Mouse (Mus musculus) G1E (cell line): ENCODE measurements at regions not wholly inside any gene's neighbourhood (a gene's known extent, or its start where the extent isn't known, plus 50 kb on each side); places are given as distances from the start of the nearest gene placed in this dataset.

Experiments used
- ATAC-seq: 2 replicates; pipeline ENCODE4 v1.8.0; 2016; ENCODE audit warnings: mild to moderate bottlenecking; ENCODE audit not compliant: insufficient number of reproducible peaks, poor library complexity, low FRiP score, severe bottlenecking; ENCODE audit errors: extremely low read depth
- DNase-seq: peaks from one replicate; pipeline ENCODE4 v3.0.0; 2012; ENCODE audit warnings: low spot score
- H3K27me3 ChIP-seq: 2 replicates; pipeline ENCODE4 v1.6.1; 2012; ENCODE audit warnings: mild to moderate bottlenecking, low read length, inconsistent platforms; ENCODE audit not compliant: insufficient read depth
- H3K36me3 ChIP-seq: replicated peaks from 2 replicates; pipeline ENCODE3; 2012; ENCODE audit warnings: mild to moderate bottlenecking, inconsistent platforms
- H3K4me1 ChIP-seq: 2 replicates; pipeline ENCODE4 v1.6.1; 2012; ENCODE audit warnings: low read depth, low read length, inconsistent platforms, mixed read lengths; ENCODE audit not compliant: insufficient read depth
- H3K4me3 ChIP-seq: 2 replicates; pipeline ENCODE4 v1.5.1; 2012; ENCODE audit warnings: low read depth, mild to moderate bottlenecking, inconsistent platforms, low read length, moderate library complexity, mixed read lengths
- H3K9me3 ChIP-seq: replicated peaks from 2 replicates; pipeline ENCODE4 v1.6.1; 2012; ENCODE audit warnings: inconsistent platforms
- CTCF ChIP-seq: IDR thresholded peaks from 2 replicates; pipeline ENCODE4 v1.5.1; 2012; ENCODE audit warnings: low read depth, low read length, inconsistent platforms, mixed read lengths
- GATA1 ChIP-seq: IDR thresholded peaks from 2 replicates; pipeline ENCODE4 v1.6.1; 2012; ENCODE audit warnings: borderline replicate concordance, low read length, inconsistent platforms, mixed read lengths
- GATA2 ChIP-seq: IDR thresholded peaks from 2 replicates; pipeline ENCODE4 v1.6.1; 2012; ENCODE audit warnings: low read depth, low read length, inconsistent platforms, borderline replicate concordance
- POLR2AphosphoS5 ChIP-seq: IDR thresholded peaks from 2 replicates; pipeline ENCODE4 v1.6.1; 2012; ENCODE audit warnings: low read depth, low read length, inconsistent platforms; ENCODE audit not compliant: insufficient replicate concordance
- TAL1 ChIP-seq: conservative IDR thresholded peaks from 2 replicates; pipeline ENCODE4 v1.6.1; 2012; ENCODE audit warnings: low read depth, low read length, inconsistent platforms, mixed read lengths

DNA sequence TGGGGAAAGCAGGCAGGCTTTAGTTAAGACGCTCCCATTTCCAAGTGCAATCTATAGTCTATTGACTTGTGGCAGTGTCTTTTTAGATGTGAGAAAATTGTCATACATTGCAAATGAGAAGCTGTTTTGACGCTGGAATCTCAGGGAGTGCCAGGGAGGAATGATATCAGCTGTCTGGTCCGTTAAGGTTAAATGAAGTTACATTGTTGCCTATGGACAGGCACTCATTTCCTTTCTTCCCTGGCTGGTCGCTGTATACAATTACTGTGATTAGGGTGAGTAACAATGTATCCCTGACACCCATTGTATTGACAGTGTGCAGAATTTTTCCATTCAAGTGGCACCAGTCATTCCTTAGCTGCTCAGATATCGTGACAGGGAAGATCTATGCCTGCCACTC, 168.3 kb downstream of the Gpat3 start:
- Histone ChIP-seq H3K27me3 (no peaks in the 10 kb centered on the region), H3K9me3 (peaks cover 19% of the 10 kb centered on the region), H3K4me3 (no peak overlapping the region), H3K36me3 (no peaks in the 10 kb centered on the region), H3K4me1 (no peaks in the 10 kb centered on the region)
- ATAC-seq (no peak), DNase-seq (no peak)
- TF ChIP-seq GATA2 (no peak), GATA1 (no peak), CTCF (no peak), TAL1 (no peak), POLR2AphosphoS5 (no peak)

DNA sequence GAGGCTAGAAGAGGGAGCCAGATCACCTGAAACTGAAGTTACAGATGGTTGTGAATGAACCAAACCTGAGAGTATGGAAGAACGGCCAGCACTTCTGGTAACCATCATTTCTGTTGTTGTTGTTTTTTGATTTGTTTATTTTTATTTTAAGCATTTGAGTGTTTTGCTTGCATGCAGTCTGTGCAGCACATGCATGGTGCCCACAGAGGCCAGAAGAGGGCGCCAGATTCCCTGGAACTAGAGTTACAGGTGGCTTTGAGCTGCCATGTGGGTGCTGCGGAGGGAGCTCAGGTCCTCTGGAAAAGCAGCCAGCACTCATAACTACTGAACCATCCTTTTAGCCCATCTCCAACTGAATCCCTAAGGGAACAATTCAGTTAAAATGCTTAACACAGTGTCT, 159.7 kb downstream of the Gpat3 start:
- H3K27me3 ChIP-seq, result no peaks in the 10 kb centered on the region
- H3K36me3 ChIP-seq, result no peaks in the 10 kb centered on the region
- no peak overlapping the region for H3K4me3 ChIP-seq
- TF ChIP-seq TAL1, result no peak
- no peak for TF ChIP-seq GATA1
- TF ChIP-seq POLR2AphosphoS5, result no peak
- no peak for TF ChIP-seq GATA2
- TF ChIP-seq CTCF, result no peak
- DNase-seq (no peak), ATAC-seq (no peak)
- H3K9me3 ChIP-seq, result peaks cover 42% of the 10 kb centered on the region
- H3K4me1 ChIP-seq, result no peaks in the 10 kb centered on the region

DNA sequence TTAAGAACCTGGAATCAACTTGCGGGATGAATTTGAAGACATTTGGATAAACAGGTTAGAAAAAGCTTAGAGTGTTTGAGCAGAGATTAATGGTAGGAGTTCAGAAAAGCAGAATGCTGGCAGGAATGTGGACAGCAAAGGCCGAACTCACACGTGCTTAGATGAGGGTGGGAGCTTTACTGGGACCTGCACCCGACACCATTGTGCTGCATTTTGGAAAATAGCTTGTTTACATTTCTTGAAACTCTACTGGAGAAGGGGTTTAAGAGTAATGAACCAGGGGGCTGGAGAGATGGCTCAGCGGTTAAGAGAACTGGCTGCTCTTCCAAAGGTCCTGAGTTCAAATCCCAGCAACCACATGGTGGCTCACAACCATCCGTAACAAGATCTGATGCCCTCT, 154.9 kb downstream of the Gpat3 start:
- Histone ChIP-seq H3K4me3 (no peak overlapping the region), H3K27me3 (no peaks in the 10 kb centered on the region), H3K4me1 (no peaks in the 10 kb centered on the region), H3K36me3 (no peaks in the 10 kb centered on the region), H3K9me3 (peaks cover 48% of the 10 kb centered on the region)
- no peak for TF ChIP-seq GATA2
- TF ChIP-seq POLR2AphosphoS5, result no peak
- TF ChIP-seq TAL1, result no peak
- TF ChIP-seq CTCF, result no peak
- no peak for DNase-seq
- no peak for ATAC-seq

DNA sequence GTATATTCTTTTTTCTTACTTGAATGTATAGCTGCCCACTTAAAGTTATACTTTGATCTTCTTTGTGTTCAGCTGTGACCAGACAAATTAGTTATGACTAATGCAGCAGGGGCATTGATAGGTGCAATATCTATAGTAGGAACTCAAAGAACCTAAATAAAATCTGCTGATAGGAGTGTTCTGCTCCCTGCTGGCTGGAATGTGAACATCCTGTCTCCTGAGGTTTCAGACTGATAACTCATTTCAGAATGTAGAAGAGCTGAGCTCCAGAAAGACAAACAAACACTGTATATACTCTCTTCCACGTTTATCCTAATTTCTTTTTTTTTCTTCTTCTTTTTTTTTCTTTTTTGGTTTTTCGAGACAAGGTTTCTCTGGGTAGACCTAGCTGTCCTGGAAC, 146.9 kb downstream of the Gpat3 start:
- Histone ChIP-seq H3K36me3 (no peaks in the 10 kb centered on the region), H3K4me1 (no peaks in the 10 kb centered on the region), H3K9me3 (peaks cover 29% of the 10 kb centered on the region), H3K27me3 (no peaks in the 10 kb centered on the region), H3K4me3 (no peak overlapping the region)
- ATAC-seq (no peak), DNase-seq (no peak)
- TF ChIP-seq GATA2, result no peak
- no peak for TF ChIP-seq POLR2AphosphoS5
- no peak for TF ChIP-seq GATA1
- TF ChIP-seq CTCF, result no peak
- no peak for TF ChIP-seq TAL1

DNA sequence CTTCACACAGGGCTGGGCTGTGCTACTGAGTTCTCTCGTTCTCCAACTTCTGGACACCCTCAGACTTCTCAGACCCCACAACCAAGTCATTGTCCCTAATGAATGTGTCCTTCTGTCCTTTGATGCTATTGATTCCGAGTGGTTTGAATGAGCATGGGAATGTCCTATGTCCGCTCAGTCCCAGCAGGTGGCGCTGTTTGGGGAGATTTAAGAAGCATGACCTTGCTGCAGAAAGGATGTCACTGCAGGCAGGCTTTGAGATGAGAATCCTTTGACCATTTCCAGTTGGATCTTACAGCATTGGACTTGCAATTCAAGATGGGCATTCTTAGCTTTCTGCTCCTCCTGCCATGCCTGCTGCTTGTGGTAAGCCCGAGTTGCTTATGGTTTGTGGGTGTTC, 146.1 kb downstream of the Gpat3 start:
- DNase-seq, result no peak

DNA sequence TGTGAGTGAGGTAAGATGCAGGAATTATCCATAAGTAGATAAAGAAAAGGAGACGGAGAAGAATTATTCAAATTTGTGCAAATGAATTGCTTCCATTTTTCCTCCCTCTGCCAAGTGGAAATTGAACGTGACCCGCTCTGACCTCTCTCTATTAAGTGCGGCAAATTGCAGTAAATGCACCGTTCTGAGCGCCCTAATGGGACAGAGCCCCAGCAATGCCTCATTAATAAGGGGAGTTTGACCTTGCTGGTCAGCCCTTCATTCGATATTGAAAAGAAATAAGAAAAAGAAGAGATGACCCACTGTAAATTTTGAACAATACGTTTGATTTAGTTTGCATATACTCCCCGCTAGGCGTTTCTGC, 137.0 kb downstream of the Gpat3 start:
- Histone ChIP-seq H3K4me1 (no peaks in the 10 kb centered on the region), H3K9me3 (peaks cover 23% of the 10 kb centered on the region)

More for the DNA sequence above, 146.1 kb downstream of the Gpat3 start:
- no peaks in the 10 kb centered on the region for H3K27me3 ChIP-seq
- H3K9me3 ChIP-seq, result peaks cover 25% of the 10 kb centered on the region
- TF ChIP-seq CTCF (no peak), TAL1 (no peak), GATA2 (no peak), POLR2AphosphoS5 (no peak), GATA1 (no peak)
- H3K4me3 ChIP-seq, result no peak overlapping the region
- H3K36me3 ChIP-seq, result no peaks in the 10 kb centered on the region
- H3K4me1 ChIP-seq, result no peaks in the 10 kb centered on the region
- ATAC-seq, result no peak

More for the DNA sequence above, 137.0 kb downstream of the Gpat3 start:
- Histone ChIP-seq H3K27me3 (no peaks in the 10 kb centered on the region), H3K36me3 (no peaks in the 10 kb centered on the region), H3K4me3 (no peak overlapping the region)
- DNase-seq (no peak), ATAC-seq (no peak)
- TF ChIP-seq CTCF (no peak), POLR2AphosphoS5 (no peak), GATA2 (no peak), GATA1 (no peak), TAL1 (no peak)
